Mouse (Mus musculus): Measurements from ENCODE around the gene Ehd4. TPM values are rescaled to one million over a fixed set of nuclear protein-coding genes. Genes with fewer than 3 reads are reported as not detected.
A peak's percentile ranks its signal among the peaks of the same experiment; 100 is the strongest.

Ehd4 gene
- polyA plus RNA-seq, 1 experiment from 2014 or later, result 18.3 TPM

- 90% methylated on average over 10 of the region's 10 CpGs for WGBS
- no peak overlapping the region for H3K4me2 ChIP-seq (replicated peaks; ENCODE audit: low read depth, low read length)
- ATAC-seq (ENCODE audit: low FRiP score), result no peak
Measured at GRCm38 (mm10) chr2:120055923-120056322, 98.5 kb downstream of the Ehd4 start.

GRCm38 (mm10) chr2:120054771-120055552, 99.4 kb downstream of the Ehd4 start:
- H3K9ac ChIP-seq (ENCODE audit: low read depth, low read length), result no peak overlapping the region
- no peaks in the 10 kb centered on the region for H3K4me1 ChIP-seq (replicated peaks; ENCODE audit: control insufficient read depth, insufficient read depth, low read length)
- no peak overlapping the region for H3K4me3 ChIP-seq (ENCODE audit: low read depth, low read length)
- no peaks in the 10 kb centered on the region for H3K9me3 ChIP-seq (ENCODE audit: control insufficient read depth, low read length)
- no peaks in the 10 kb centered on the region for H3K36me3 ChIP-seq (ENCODE audit: control insufficient read depth, insufficient read depth, low read length)
- ATAC-seq (ENCODE audit: low FRiP score) (no peak), DNase-seq (ENCODE audit: low spot score) (no peak)
- no peak overlapping the region for H3K4me2 ChIP-seq (replicated peaks; ENCODE audit: low read depth, low read length)
- WGBS, result 88% methylated on average over 12 of the region's 12 CpGs
- H3K27me3 ChIP-seq (ENCODE audit: control insufficient read depth, insufficient read depth, low read length), result no peaks in the 10 kb centered on the region
- no peak overlapping the region for H3K27ac ChIP-seq (ENCODE audit: low read depth, low read length)

More at GRCm38 (mm10) chr2:120055923-120056322, 98.5 kb downstream of the Ehd4 start:
- no peak overlapping the region for H3K9ac ChIP-seq (ENCODE audit: low read depth, low read length)
- H3K27ac ChIP-seq (ENCODE audit: low read depth, low read length), result no peak overlapping the region
- H3K4me1 ChIP-seq (replicated peaks; ENCODE audit: control insufficient read depth, insufficient read depth, low read length), result no peaks in the 10 kb centered on the region
- no peaks in the 10 kb centered on the region for H3K9me3 ChIP-seq (ENCODE audit: control insufficient read depth, low read length)
- H3K4me3 ChIP-seq (ENCODE audit: low read depth, low read length), result no peak overlapping the region
- no peaks in the 10 kb centered on the region for H3K27me3 ChIP-seq (ENCODE audit: control insufficient read depth, insufficient read depth, low read length)
- DNase-seq (ENCODE audit: low spot score), result no peak
- no peaks in the 10 kb centered on the region for H3K36me3 ChIP-seq (ENCODE audit: control insufficient read depth, insufficient read depth, low read length)

GRCm38 (mm10) chr2:120051405-120051804, 103.0 kb downstream of the Ehd4 start:
- Histone ChIP-seq H3K27me3 (ENCODE audit: control insufficient read depth, insufficient read depth, low read length) (no peaks in the 10 kb centered on the region), H3K9me3 (ENCODE audit: control insufficient read depth, low read length) (no peaks in the 10 kb centered on the region), H3K4me3 (ENCODE audit: low read depth, low read length) (no peak overlapping the region), H3K36me3 (ENCODE audit: control insufficient read depth, insufficient read depth, low read length) (no peaks in the 10 kb centered on the region), H3K27ac (ENCODE audit: low read depth, low read length) (no peak overlapping the region), H3K4me2 (replicated peaks; ENCODE audit: low read depth, low read length) (no peak overlapping the region), H3K9ac (ENCODE audit: low read depth, low read length) (no peak overlapping the region), H3K4me1 (replicated peaks; ENCODE audit: control insufficient read depth, insufficient read depth, low read length) (no peaks in the 10 kb centered on the region)
- 60% methylated on average over 6 of the region's 6 CpGs for WGBS
- ATAC-seq (ENCODE audit: low FRiP score), result no peak
- no peak for DNase-seq (ENCODE audit: low spot score)

- 63% methylated on average over 10 of the region's 10 CpGs for WGBS
- no peak for ATAC-seq (ENCODE audit: low FRiP score)
Measured at GRCm38 (mm10) chr2:120049632-120050274, 104.7 kb downstream of the Ehd4 start.

GRCm38 (mm10) chr2:120048173-120048572, 106.2 kb downstream of the Ehd4 start:
- no peak overlapping the region for H3K27ac ChIP-seq (ENCODE audit: low read depth, low read length)
- H3K4me1 ChIP-seq (replicated peaks; ENCODE audit: control insufficient read depth, insufficient read depth, low read length), result no peaks in the 10 kb centered on the region
- no peak for ATAC-seq (ENCODE audit: low FRiP score)
- DNase-seq (ENCODE audit: low spot score), result no peak
- H3K4me3 ChIP-seq (ENCODE audit: low read depth, low read length), result no peak overlapping the region
- H3K27me3 ChIP-seq (ENCODE audit: control insufficient read depth, insufficient read depth, low read length), result no peaks in the 10 kb centered on the region
- no peak overlapping the region for H3K9ac ChIP-seq (ENCODE audit: low read depth, low read length)
- H3K36me3 ChIP-seq (ENCODE audit: control insufficient read depth, insufficient read depth, low read length), result no peaks in the 10 kb centered on the region
- H3K9me3 ChIP-seq (ENCODE audit: control insufficient read depth, low read length), result no peaks in the 10 kb centered on the region
- no peak overlapping the region for H3K4me2 ChIP-seq (replicated peaks; ENCODE audit: low read depth, low read length)
- 81% methylated on average over 9 of the region's 9 CpGs for WGBS

More at GRCm38 (mm10) chr2:120049632-120050274, 104.7 kb downstream of the Ehd4 start:
- Histone ChIP-seq H3K9me3 (ENCODE audit: control insufficient read depth, low read length) (no peaks in the 10 kb centered on the region), H3K27ac (ENCODE audit: low read depth, low read length) (no peak overlapping the region), H3K4me1 (replicated peaks; ENCODE audit: control insufficient read depth, insufficient read depth, low read length) (no peaks in the 10 kb centered on the region), H3K9ac (ENCODE audit: low read depth, low read length) (no peak overlapping the region), H3K4me3 (ENCODE audit: low read depth, low read length) (no peak overlapping the region), H3K4me2 (replicated peaks; ENCODE audit: low read depth, low read length) (no peak overlapping the region), H3K36me3 (ENCODE audit: control insufficient read depth, insufficient read depth, low read length) (no peaks in the 10 kb centered on the region), H3K27me3 (ENCODE audit: control insufficient read depth, insufficient read depth, low read length) (no peaks in the 10 kb centered on the region)
- peak; percentile 46 for DNase-seq (ENCODE audit: low spot score)

- 72% methylated on average over 14 of the region's 14 CpGs for WGBS
- ATAC-seq (ENCODE audit: low FRiP score) (no peak), DNase-seq (ENCODE audit: low spot score) (no peak)
- no peak overlapping the region for H3K4me3 ChIP-seq (ENCODE audit: low read depth, low read length)
- H3K4me2 ChIP-seq (replicated peaks; ENCODE audit: low read depth, low read length), result no peak overlapping the region
- 0 out of 2 replicates have a peak overlapping the region, but pooled peaks have one; percentile 11 for H3K9ac ChIP-seq (ENCODE audit: low read depth, low read length)
- no peak overlapping the region for H3K27ac ChIP-seq (ENCODE audit: low read depth, low read length)
- no peaks in the 10 kb centered on the region for H3K27me3 ChIP-seq (ENCODE audit: control insufficient read depth, insufficient read depth, low read length)
- no peaks in the 10 kb centered on the region for H3K4me1 ChIP-seq (replicated peaks; ENCODE audit: control insufficient read depth, insufficient read depth, low read length)
- no peaks in the 10 kb centered on the region for H3K9me3 ChIP-seq (ENCODE audit: control insufficient read depth, low read length)
- no peaks in the 10 kb centered on the region for H3K36me3 ChIP-seq (ENCODE audit: control insufficient read depth, insufficient read depth, low read length)
Measured at GRCm38 (mm10) chr2:120046486-120047310, 107.7 kb downstream of the Ehd4 start.

- no peak overlapping the region for H3K4me2 ChIP-seq (replicated peaks; ENCODE audit: low read depth, low read length)
- H3K4me3 ChIP-seq (ENCODE audit: low read depth, low read length), result no peak overlapping the region
- no peaks in the 10 kb centered on the region for H3K4me1 ChIP-seq (replicated peaks; ENCODE audit: control insufficient read depth, insufficient read depth, low read length)
- H3K27ac ChIP-seq (ENCODE audit: low read depth, low read length), result no peak overlapping the region
- ATAC-seq (ENCODE audit: low FRiP score) (no peak), DNase-seq (ENCODE audit: low spot score) (no peak)
- H3K36me3 ChIP-seq (ENCODE audit: control insufficient read depth, insufficient read depth, low read length), result peaks cover 6% of the 10 kb centered on the region; the same call in 1 of the 2 replicates
- H3K9me3 ChIP-seq (ENCODE audit: control insufficient read depth, low read length), result no peaks in the 10 kb centered on the region
- H3K9ac ChIP-seq (ENCODE audit: low read depth, low read length), result no peak overlapping the region
- no peaks in the 10 kb centered on the region for H3K27me3 ChIP-seq (ENCODE audit: control insufficient read depth, insufficient read depth, low read length)
- 82% methylated on average over 3 of the region's 3 CpGs for WGBS
Measured at GRCm38 (mm10) chr2:120044676-120045075, 109.7 kb downstream of the Ehd4 start.

GRCm38 (mm10) chr2:120044101-120044603, 110.3 kb downstream of the Ehd4 start:
- Histone ChIP-seq H3K36me3 (ENCODE audit: control insufficient read depth, insufficient read depth, low read length) (peaks cover 8% of the 10 kb centered on the region; the same call in 1 of the 2 replicates), H3K4me2 (replicated peaks; ENCODE audit: low read depth, low read length) (no peak overlapping the region), H3K9me3 (ENCODE audit: control insufficient read depth, low read length) (no peaks in the 10 kb centered on the region), H3K4me1 (replicated peaks; ENCODE audit: control insufficient read depth, insufficient read depth, low read length) (no peaks in the 10 kb centered on the region), H3K4me3 (ENCODE audit: low read depth, low read length) (no peak overlapping the region), H3K27ac (ENCODE audit: low read depth, low read length) (no peak overlapping the region), H3K9ac (ENCODE audit: low read depth, low read length) (no peak overlapping the region), H3K27me3 (ENCODE audit: control insufficient read depth, insufficient read depth, low read length) (no peaks in the 10 kb centered on the region)
- 58% methylated on average over 4 of the region's 4 CpGs for WGBS
- no peak for ATAC-seq (ENCODE audit: low FRiP score)
- no peak for DNase-seq (ENCODE audit: low spot score)

All from hindbrain, embryonic 11.5 days (tissue).